Mouse (Mus musculus): ENCODE measurements around the gene Ifit1bl1. TPM values are rescaled to one million over a fixed set of nuclear protein-coding genes. Genes with fewer than 3 reads are reported as not detected.

Gene Ifit1bl1
- total RNA-seq, 2 experiments from 2014 or later: 1.8 to 2.2 TPM

DNA sequence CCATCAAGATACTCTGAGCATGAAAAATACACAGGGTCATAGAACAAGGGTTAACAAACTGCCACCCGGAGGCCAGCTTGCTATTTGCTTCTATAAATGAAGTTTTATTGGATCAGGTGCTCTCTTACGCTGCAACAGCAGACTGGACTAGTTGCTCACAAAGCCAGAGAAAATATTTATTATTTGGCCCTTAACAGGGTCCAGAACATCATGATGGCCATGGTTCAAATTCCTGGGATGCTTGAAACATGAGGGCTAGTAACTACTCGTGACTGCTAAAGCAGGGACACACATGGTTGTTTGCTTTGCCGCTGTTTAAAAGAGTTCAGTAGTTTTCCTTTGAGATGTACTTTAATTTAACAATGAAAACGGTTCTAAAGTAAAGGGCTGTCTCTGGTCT is 49.8 kb downstream of the Ifit1bl1 start:
- DNase-seq (ENCODE audit: low spot score in 2 of 2): no peak
- intact Hi-C loops (cut with DNase I): loop anchor here (2.0 to 5.0 kb wide), 3 partner anchors 51 to 310 kb away; no protein-coding TSS in a partner anchor

DNA sequence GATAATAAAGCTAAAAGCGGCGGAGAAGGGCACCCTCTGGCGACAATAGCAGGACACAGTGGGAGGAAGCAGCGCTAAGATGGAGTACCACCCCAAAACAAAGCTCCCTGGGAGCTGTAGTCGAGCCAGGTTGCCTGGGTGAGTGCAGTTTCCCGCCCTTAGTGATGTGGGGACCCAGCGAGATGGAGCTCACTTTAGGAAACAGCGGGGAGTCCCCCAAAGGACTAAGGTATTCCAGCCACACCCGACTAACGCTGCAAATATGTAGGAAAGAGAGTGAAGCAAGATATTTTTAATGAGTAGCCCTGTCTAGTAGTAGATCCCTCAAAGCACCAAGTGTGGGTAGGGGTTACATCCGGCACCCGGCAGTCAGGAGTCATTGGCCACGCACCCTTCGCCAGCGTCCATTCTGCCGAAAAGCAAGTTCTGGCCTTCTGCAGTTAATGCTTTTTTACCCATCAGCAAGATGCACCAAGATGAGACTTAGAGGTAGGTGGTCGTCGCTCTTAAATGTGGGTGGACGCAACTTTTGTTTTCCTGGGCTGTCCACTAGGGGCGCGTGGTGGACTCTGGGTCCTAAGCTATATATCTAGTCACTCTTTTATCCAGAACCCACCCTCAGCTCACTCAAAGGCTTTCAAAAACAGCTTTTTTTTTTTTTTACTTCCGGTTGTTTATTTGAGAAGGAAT is 51.1 kb downstream of the Ifit1bl1 start, which contains the start of gene Ifit2:
Gene Ifit2 (plus strand): TSS at position 161 of the 690 bp plus-strand sequence.
- peak; percentile 62 to 83 for DNase-seq (ENCODE audit: low spot score in 2 of 2)
- intact Hi-C loops (cut with DNase I): loop anchor here (2.0 to 5.0 kb wide), 3 partner anchors 50 to 308 kb away; no protein-coding TSS in a partner anchor

DNA sequence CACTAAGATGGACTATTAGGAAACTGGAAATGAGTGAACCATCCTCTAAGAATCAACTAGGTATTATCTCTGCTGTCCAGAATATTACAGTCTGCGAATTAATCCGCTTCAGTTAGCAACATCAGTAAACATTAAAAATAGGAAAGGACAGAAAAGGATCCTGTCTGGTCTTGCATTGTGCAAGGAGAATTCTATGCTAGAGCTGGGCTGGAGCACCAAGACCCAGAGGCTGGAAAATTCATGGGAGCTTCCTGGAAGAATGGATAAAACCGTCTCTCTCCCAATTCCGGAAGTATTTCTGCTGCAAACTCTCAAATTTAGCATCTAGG is 51.6 kb downstream of the Ifit1bl1 start:
- intact Hi-C loops (cut with DNase I): loop anchor here (2.0 to 5.0 kb wide), 3 partner anchors 49 to 308 kb away; no protein-coding TSS in a partner anchor
- no peak for DNase-seq (ENCODE audit: low spot score in 2 of 2)

DNA sequence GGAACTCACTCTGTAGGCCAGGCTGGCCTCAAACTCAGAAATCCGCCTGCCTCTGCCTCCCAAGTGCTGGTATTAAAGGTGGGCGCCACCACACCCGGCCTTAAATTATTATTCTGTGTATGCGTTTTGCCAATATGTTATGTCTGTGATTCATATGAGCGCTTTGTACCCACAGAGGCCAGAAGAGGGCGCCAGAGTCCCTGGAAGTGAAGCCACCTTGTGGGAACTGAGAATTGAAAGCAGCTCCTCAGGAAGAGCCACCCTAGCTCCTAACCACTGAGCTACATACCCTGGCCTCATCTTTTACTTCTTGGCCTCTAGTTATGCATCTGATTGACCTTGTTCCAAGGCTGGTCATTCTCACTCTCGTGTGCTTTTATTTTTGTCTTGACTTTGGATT is 53.8 kb downstream of the Ifit1bl1 start:
- intact Hi-C loops (cut with DNase I): loop anchor here (1.0 to 5.0 kb wide), 2 partner anchors 89 to 211 kb away; no protein-coding TSS in a partner anchor

DNA sequence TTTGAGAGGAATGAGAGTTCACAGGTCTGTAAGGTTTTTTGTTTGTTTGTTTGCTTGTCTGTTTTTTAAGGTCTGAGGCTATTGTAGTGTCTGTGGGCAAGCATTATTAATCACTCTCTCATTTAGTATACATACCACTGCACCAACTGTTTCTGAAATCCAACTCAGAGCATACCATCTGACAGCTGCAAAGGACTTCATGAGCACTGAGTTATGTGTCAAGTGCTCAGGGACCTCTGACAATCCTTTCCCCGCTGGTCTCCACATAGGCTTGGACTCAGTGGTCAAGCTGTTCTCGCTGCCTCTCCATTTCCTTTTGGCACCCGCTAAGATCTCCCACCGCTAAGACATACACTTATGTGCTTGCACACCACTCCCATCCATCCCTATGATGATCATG is 55.5 kb downstream of the Ifit1bl1 start:
- intact Hi-C loops (cut with DNase I): loop anchor here (5.0 kb wide), 1 partner anchor 209 kb away; no protein-coding TSS in a partner anchor
- DNase-seq (ENCODE audit: low spot score in 2 of 2): no peak

More for the DNA sequence above, 53.8 kb downstream of the Ifit1bl1 start:
- DNase-seq (ENCODE audit: low spot score in 2 of 2): peak; percentile 57 to 77

Other genes starting within 250 kb of the Ifit1bl1 start
- gene Ch25h, start 126.8 kb downstream of the Ifit1bl1 start, total RNA-seq (2021): under 1 TPM; 0.23 to 0.50 TPM
- 10 to 100 TPM; 17.5 to 19.7 TPM for gene Lipa, start 74.5 kb downstream of the Ifit1bl1 start, total RNA-seq (2021)
- 1 to 10 TPM; 5.6 to 7.2 TPM for gene Ifit2, start 51.3 kb downstream of the Ifit1bl1 start, total RNA-seq (2021)
- gene Ifit3, start 18.4 kb downstream of the Ifit1bl1 start, total RNA-seq (2021): 1 to 10 TPM; 3.7 to 4.5 TPM
- gene Ifit3b, start 6.0 kb upstream of the Ifit1bl1 start, total RNA-seq (2021): 1 to 10 TPM; 1.9 to 2.0 TPM
- under 1 TPM; 0.46 to 0.60 TPM for gene Ifit1bl2, start 38.8 kb upstream of the Ifit1bl1 start, total RNA-seq (2021)
- under 1 TPM; 0.69 to 0.73 TPM for gene Ifit1, start 38.9 kb upstream of the Ifit1bl1 start, total RNA-seq (2021)
- gene Slc16a12, start 145.3 kb upstream of the Ifit1bl1 start, total RNA-seq (2021): 1 to 10 TPM; 3.0 to 3.8 TPM

Measured in left cerebral cortex, postnatal 25 days (tissue).